Mouse (Mus musculus): ENCODE data around the gene Gfi1.

- TF ChIP-seq POLR2A (IDR thresholded peaks at IDR 0.05; ENCODE audit: insufficient read depth, low read depth, low read length), result no peak
- no peak for TF ChIP-seq CTCF (IDR thresholded peaks at IDR 0.05)
- no peak for TF ChIP-seq EP300 (IDR thresholded peaks at IDR 0.05; ENCODE audit: insufficient read depth, low read depth, low read length)
Observed at GRCm38 (mm10) chr5:107768224-107768623, 42.4 kb upstream of the Gfi1 start.
